Mouse (Mus musculus) limb, embryonic 11.5 days (tissue): ENCODE results near the gene Gm14326. TPM values are rescaled to one million over a fixed set of nuclear protein-coding genes. Genes with fewer than 3 reads are reported as not detected.
"Not testable (repeated sequence)": the region's sequence is repeated elsewhere in the genome, so short reads cannot be mapped to it uniquely, and the experiment has no call there.

ENCODE experiments used
- ATAC-seq: fragments of 200-750 bp; cut with Nextera tagmentation; 2 replicates; pipeline ENCODE4 v1.8.0; 2017; ENCODE audit warnings: low read depth; ENCODE audit not compliant: insufficient number of reproducible peaks, low FRiP score, low TSS enrichment
- DNase-seq: peaks from one replicate; pipeline ENCODE4 v3.0.0-alpha.2; 2015; ENCODE audit warnings: low spot score
- H3K27ac ChIP-seq: fragments of 300-500 bp; sonication (generic); replicated peaks from 2 replicates; pipeline ENCODE4 v1.5.1; 2014; ENCODE audit warnings: low read depth, mild to moderate bottlenecking, low read length
- H3K27me3 ChIP-seq: fragments of 300-500 bp; sonication (generic); 2 replicates; pipeline ENCODE4 v1.6.1; 2014; ENCODE audit warnings: mild to moderate bottlenecking, low read length, mixed read lengths; ENCODE audit not compliant: control insufficient read depth, insufficient read depth
- H3K36me3 ChIP-seq: fragments of 300-500 bp; sonication (generic); 2 replicates; pipeline ENCODE4 v1.6.1; 2014; ENCODE audit warnings: mild to moderate bottlenecking, low read length, moderate library complexity, mixed read lengths; ENCODE audit not compliant: control insufficient read depth, insufficient read depth
- H3K4me1 ChIP-seq: fragments of 300-500 bp; sonication (generic); 2 replicates; pipeline ENCODE4 v1.6.1; 2014; ENCODE audit warnings: low read length, mixed read lengths; ENCODE audit not compliant: control insufficient read depth, insufficient read depth
- H3K4me2 ChIP-seq: fragments of 300-500 bp; sonication (generic); 2 replicates; pipeline ENCODE4 v1.6.1; 2014; ENCODE audit warnings: low read depth, mild to moderate bottlenecking, moderate library complexity; ENCODE audit not compliant: severe bottlenecking
- H3K4me3 ChIP-seq: fragments of 300-500 bp; sonication (generic); 2 replicates; pipeline ENCODE4 v1.5.1; 2014; ENCODE audit warnings: low read depth, low read length
- H3K9ac ChIP-seq: fragments of 300-500 bp; sonication (generic); 2 replicates; pipeline ENCODE4 v1.6.1; 2014; ENCODE audit warnings: mild to moderate bottlenecking, low read length
- H3K9me3 ChIP-seq: fragments of 300-500 bp; sonication (generic); 2 replicates; pipeline ENCODE4 v1.6.1; 2016; ENCODE audit warnings: low read length; ENCODE audit not compliant: control insufficient read depth
- WGBS: fragments of 180-500 bp; shearing (Covaris S2); extraction: QIAGEN DNeasy Blood & Tissue Kit; methylation state at CpG from one replicate; pipeline ENCODE4 v1.1.7; 2014; 5-methylcytosine and 5-hydroxymethylcytosine counted together
- polyA plus RNA-seq: library from polyadenylated mRNA; unstranded; fragments of >200 nt; fragmentation: Nextera tagmentation; extraction: Ambion mirVana; gene quantifications from 2 replicates; pipeline ENCODE4 v1.2.1, GENCODE M21; 2014

The Gm14326 gene
- 14.4 and 15.4 TPM in 2 replicates for polyA plus RNA-seq

DNA sequence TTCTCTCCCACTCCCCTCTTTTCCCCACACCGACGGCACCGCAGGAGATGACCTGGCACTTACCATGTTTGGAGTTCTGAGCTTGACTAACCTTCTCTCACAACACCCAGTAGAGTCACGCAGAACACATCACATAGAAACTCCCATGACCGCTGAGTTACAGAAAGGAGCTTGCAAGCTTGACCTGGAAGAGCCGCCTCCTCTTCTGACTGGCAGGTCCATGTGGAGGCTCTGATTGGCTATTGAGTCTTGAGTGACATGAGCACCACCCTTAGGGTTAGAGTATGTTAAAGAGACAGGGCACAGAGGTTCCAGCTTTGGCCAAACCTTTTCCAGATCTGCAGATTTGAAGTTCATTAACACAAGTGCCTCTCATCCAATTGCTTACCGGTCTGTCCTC lies at the start of gene Gm14326:
TSS of gene Gm14326 (minus strand) at position 153 of the 400 bp plus-strand sequence.
- not testable (repeated sequence) for H3K4me1 ChIP-seq, H3K9me3 ChIP-seq, ATAC-seq, H3K27me3 ChIP-seq, H3K27ac ChIP-seq, H3K36me3 ChIP-seq, H3K9ac ChIP-seq
- peak; percentile 20 for DNase-seq
- Histone ChIP-seq H3K4me3 (peak within 1 kb of the TSS; percentile 31), H3K4me2 (peak within 1 kb of the TSS; percentile 28; the same call in 1 of the 2 replicates)
- 0% methylated on average over 4 of the region's 7 CpGs for WGBS

DNA sequence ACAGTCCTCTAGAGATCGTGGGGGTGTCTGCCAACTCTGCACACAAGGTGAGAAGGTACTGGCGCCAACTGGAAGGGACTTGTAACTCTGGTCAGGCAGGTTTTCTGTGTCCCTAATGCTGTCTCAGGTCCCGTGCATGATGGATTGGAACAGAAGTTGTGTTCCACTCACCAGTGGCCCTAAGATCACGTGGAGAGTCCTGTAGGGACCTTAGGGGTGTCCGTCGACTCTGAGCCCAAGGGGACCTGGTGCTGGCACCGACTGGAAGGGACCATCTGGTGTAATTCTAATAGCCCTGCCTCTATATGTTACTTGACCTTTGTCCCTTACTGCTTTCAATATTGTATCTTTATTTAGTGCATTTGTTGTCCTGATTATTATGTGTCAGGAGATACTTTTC lies 17.7 kb upstream of the Gm14326 start:
- not testable (repeated sequence) for H3K4me1 ChIP-seq, H3K9me3 ChIP-seq, H3K27ac ChIP-seq, H3K36me3 ChIP-seq, H3K4me3 ChIP-seq, ATAC-seq, H3K4me2 ChIP-seq, H3K9ac ChIP-seq, DNase-seq, H3K27me3 ChIP-seq
- 89% methylated on average over 6 of the region's 7 CpGs for WGBS

DNA sequence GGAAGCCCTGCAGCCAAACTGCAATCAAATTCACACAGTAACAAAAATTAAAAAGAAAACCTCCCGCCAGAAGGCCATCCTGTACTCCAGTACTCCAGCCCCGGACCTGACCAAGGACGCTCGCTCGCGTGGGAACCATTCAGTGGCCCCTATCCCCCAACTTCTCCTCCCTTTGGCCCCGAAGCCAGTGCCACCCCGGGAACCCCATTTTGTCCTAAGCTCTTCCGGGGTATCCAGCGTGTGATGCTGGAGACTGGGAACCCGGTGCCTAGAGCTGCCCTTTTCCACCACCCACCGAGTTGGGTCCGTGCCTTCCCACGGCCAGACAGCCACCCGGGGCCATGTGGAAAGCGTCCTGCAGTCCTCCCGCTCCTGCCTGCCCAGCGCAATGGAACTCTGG lies 363 bp downstream of the Gm14326 start:
- 0% methylated on average over 18 of the region's 18 CpGs for WGBS
- H3K27ac ChIP-seq, H3K4me1 ChIP-seq, H3K36me3 ChIP-seq, H3K9ac ChIP-seq, H3K9me3 ChIP-seq, H3K27me3 ChIP-seq, ATAC-seq: not testable (repeated sequence)
- Histone ChIP-seq H3K4me3 (peak overlapping the region; percentile 31), H3K4me2 (0 out of 2 replicates have a peak overlapping the region, but pooled peaks have one; percentile 20)
- peak; percentile 16 for DNase-seq

DNA sequence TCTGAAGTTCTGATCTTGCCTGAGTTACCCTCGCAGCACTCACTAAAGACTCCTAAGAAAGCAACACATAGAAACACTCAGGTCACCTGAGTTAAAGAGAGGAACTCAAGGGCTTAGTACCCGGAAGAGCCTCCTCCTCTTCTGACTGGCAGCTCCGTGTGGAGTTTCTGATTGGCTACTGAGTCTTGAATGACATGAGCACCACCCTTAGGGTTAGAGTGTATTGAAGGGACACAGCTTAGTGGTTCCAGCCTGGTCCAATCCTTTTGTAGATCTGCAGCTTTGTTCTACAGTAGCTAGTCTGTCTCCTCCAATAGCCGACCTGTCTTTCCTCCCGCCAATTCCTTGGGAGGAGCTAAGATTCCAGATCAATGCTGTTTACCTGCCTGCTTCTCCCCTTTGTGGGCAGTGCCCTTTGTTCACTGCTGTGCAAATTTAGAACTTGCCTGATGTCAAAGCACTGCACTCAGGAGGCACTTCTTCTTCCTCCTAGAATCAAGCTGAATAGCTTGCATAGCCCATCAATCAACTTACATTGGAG lies 31.5 kb downstream of the Gm14326 start, which contains the start of gene Zfp972:
TSS of gene Zfp972 (minus strand) at position 51 of the 541 bp plus-strand sequence.
- ATAC-seq, H3K27me3 ChIP-seq: not testable (repeated sequence)
- WGBS = 78% methylated on average over 3 of the region's 5 CpGs

DNA sequence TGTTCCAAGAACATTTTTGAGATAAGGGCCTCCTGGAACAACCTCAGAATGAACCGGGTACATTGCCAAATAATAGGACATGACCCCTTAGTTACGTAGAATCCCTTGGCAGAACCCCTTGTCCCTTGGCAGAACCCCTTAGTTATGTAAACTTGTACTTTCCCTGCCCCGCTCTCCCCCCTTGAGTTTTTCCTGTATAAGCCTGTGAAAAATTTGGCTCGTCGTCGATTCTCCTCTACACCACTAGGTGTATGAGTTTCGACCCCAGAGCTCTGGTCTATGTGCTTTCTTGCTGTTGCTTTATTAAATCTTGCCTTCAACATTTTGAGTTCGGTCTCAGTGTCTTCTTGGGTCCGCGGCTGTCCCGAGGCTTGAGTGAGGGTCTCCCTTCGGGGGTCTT lies 53.8 kb downstream of the Gm14326 start:
- not testable (repeated sequence) for ATAC-seq, H3K27me3 ChIP-seq, H3K36me3 ChIP-seq, H3K27ac ChIP-seq, H3K9me3 ChIP-seq, H3K9ac ChIP-seq, H3K4me1 ChIP-seq, DNase-seq, H3K4me3 ChIP-seq, H3K4me2 ChIP-seq
- no CpG with 5 or more reads among the region's 12 CpGs for WGBS

More for the DNA sequence above, 31.5 kb downstream of the Gm14326 start, which contains the start of gene Zfp972:
- not testable (repeated sequence) for DNase-seq, H3K27ac ChIP-seq, H3K9ac ChIP-seq, H3K9me3 ChIP-seq, H3K4me2 ChIP-seq, H3K36me3 ChIP-seq, H3K4me1 ChIP-seq, H3K4me3 ChIP-seq

DNA sequence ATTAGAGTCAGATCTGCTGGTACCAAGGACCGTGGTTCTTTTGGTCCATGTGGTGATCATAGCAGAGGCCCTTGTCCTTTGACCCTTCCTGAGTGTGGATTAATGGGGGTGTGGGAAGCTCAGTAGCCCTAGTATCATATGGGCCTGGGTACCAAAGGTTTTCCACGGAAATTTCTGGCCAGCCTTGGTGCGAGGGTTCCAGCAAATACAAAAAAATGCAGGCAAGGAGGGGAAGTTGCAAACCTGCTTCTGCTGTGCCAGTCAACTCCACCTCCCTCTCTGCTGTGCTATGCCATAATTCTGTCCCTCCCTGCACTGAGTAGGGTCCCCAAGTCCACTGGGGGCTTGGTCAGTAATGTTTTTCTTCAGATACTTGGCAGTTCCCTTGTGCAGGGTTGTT lies 58.9 kb downstream of the Gm14326 start:
- not testable (repeated sequence) for H3K27me3 ChIP-seq, H3K4me3 ChIP-seq, H3K36me3 ChIP-seq, H3K9ac ChIP-seq, H3K9me3 ChIP-seq, DNase-seq, H3K4me2 ChIP-seq, H3K4me1 ChIP-seq, ATAC-seq, H3K27ac ChIP-seq
- WGBS = 81% methylated on average over 2 of the region's 3 CpGs

DNA sequence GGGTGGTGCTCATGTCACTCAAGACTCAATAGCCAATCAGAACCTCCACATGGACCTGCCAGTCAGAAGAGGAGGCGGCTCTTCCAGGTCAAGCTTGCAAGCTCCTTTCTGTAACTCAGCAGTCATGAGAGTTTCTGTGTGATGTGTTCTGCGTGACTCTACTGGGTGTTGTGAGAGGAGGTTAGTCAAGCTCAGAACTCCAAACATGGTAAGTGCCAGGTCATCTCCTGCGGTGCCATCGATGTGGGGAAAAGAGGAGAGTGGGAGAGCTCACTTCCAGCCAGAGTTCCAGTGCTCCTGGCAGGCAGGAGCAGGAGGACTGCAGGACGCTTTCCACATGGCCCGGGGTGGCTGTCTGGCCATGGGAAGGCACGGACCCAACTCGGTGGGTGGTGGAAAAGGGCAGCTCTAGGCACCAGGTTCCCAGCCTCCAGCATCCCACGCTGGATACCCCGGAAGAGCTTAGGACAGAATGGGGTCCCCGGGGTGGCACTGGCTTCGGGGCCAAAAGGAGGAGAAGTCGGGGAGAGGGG lies 60.0 kb downstream of the Gm14326 start, which contains the start of gene Gm14327:
TSS of gene Gm14327 (plus strand) at position 51 of the 533 bp plus-strand sequence.
- not testable (repeated sequence) for H3K4me2 ChIP-seq, H3K4me3 ChIP-seq, H3K36me3 ChIP-seq, H3K4me1 ChIP-seq, DNase-seq, H3K27ac ChIP-seq, H3K9me3 ChIP-seq, H3K9ac ChIP-seq, H3K27me3 ChIP-seq, ATAC-seq
- WGBS = 47% methylated on average over 8 of the region's 13 CpGs

DNA sequence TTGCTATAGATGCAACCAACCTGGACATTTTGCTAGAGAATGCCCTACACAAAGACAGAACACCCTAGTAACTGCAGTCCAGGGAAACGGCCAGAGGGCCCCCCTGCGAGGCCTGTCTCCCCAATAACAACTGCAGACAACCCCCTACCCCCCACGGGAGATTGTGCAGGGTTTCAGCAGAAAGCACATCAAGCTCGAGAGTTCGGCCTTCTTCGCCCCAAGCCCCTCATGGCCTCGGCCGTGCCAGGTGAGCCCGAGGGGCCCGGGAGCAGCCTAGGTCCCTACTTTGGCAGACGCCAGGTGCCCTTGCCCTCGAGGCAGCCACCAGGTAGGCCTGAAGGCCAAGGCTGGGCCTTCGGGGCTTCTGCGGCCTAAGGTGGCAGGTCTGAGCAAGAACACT lies 69.4 kb downstream of the Gm14326 start:
- not testable (repeated sequence) for DNase-seq, H3K9me3 ChIP-seq, H3K4me3 ChIP-seq, ATAC-seq, H3K27ac ChIP-seq, H3K9ac ChIP-seq, H3K4me1 ChIP-seq, H3K4me2 ChIP-seq, H3K27me3 ChIP-seq, H3K36me3 ChIP-seq
- WGBS = 93% methylated on average over 10 of the region's 14 CpGs
